Mouse (Mus musculus): Measurements from ENCODE around the gene Gm38392.

DNA sequence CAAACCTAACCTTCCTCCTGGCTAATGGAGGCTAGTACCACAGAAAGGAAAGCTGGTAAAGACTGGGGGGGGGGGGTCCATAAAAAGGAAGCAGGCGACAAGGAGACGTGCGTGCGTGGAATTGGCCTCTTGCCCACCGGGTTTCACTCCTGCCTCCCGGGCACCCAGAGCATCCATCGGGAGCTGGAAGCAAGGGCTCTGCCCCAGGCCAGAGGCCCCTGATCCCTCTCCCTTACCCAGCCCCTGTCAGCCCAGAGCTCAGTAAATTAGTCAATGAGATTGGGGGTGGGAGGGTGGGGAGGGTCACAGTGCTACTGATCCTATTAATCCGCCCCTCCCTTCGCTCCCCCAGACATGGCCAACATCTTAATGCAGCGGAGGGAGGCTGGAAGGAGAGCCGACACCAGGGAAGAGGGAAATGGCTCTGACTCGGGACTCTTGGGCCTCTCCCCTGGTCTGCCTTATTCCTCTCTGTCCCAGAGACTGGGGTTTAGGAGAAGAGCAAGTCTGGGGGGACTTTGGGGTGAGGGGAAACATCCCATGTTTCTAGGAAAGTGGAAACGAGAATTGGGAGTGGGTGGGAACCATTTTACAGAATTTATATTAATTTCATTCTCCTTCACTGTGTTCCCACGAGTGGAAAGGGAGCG lies 79.4 kb downstream of the Gm38392 start:
- TF ChIP-seq CTCF (IDR thresholded peaks at IDR 0.05; ENCODE audit: control insufficient read depth, insufficient read depth, low read length) (no peak), POLR2A (IDR thresholded peaks at IDR 0.05; ENCODE audit: borderline replicate concordance, control insufficient read depth, low read depth, low read length) (no peak)

All from bone marrow, adult 2 months (tissue).